Mouse (Mus musculus): ENCODE results near the gene Dlgap1. TPM values are rescaled to one million over a fixed set of nuclear protein-coding genes. Genes with fewer than 3 reads are reported as not detected.

Gene Dlgap1
- polyA plus RNA-seq, 1 experiment, result not detected

- TF ChIP-seq GATA1 (IDR thresholded peaks at IDR 0.05; ENCODE audit: low read length), result no peak
Observed at GRCm38 (mm10) chr17:70809776-70810175, 840.9 kb downstream of the Dlgap1 start.

- TF ChIP-seq GATA1 (IDR thresholded peaks at IDR 0.05; ENCODE audit: low read length), result no peak
Observed at GRCm38 (mm10) chr17:70810795-70811194, 841.9 kb downstream of the Dlgap1 start.

GRCm38 (mm10) chr17:70815001-70815400 lies 846.1 kb downstream of the Dlgap1 start:
- no peak for TF ChIP-seq GATA1 (IDR thresholded peaks at IDR 0.05; ENCODE audit: low read length)

- no peak for TF ChIP-seq GATA1 (IDR thresholded peaks at IDR 0.05; ENCODE audit: low read length)
Observed at GRCm38 (mm10) chr17:70817862-70818451, 849.1 kb downstream of the Dlgap1 start.

- TF ChIP-seq GATA1 (IDR thresholded peaks at IDR 0.05; ENCODE audit: low read length), result no peak
Observed at GRCm38 (mm10) chr17:70823083-70823482, 854.2 kb downstream of the Dlgap1 start.

- TF ChIP-seq GATA1 (IDR thresholded peaks at IDR 0.05; ENCODE audit: low read length), result no peak
Observed at GRCm38 (mm10) chr17:70826227-70826626, 857.4 kb downstream of the Dlgap1 start.

- no peak for TF ChIP-seq GATA1 (IDR thresholded peaks at IDR 0.05; ENCODE audit: low read length)
Observed at GRCm38 (mm10) chr17:70828180-70828528, 859.3 kb downstream of the Dlgap1 start.

GRCm38 (mm10) chr17:70828569-70828968 lies 859.7 kb downstream of the Dlgap1 start:
- no peak for TF ChIP-seq GATA1 (IDR thresholded peaks at IDR 0.05; ENCODE audit: low read length)

- no peak for TF ChIP-seq GATA1 (IDR thresholded peaks at IDR 0.05; ENCODE audit: low read length)
Observed at GRCm38 (mm10) chr17:70829217-70829616, 860.3 kb downstream of the Dlgap1 start.

GRCm38 (mm10) chr17:70829943-70830715 lies 861.3 kb downstream of the Dlgap1 start:
- TF ChIP-seq GATA1 (IDR thresholded peaks at IDR 0.05; ENCODE audit: low read length), result no peak

- TF ChIP-seq GATA1 (IDR thresholded peaks at IDR 0.05; ENCODE audit: low read length), result no peak
Observed at GRCm38 (mm10) chr17:70831591-70831990, 862.7 kb downstream of the Dlgap1 start.

- TF ChIP-seq GATA1 (IDR thresholded peaks at IDR 0.05; ENCODE audit: low read length), result no peak
Observed at GRCm38 (mm10) chr17:70832544-70832943, 863.7 kb downstream of the Dlgap1 start.

GRCm38 (mm10) chr17:70834430-70834965 lies 865.6 kb downstream of the Dlgap1 start:
- TF ChIP-seq GATA1 (IDR thresholded peaks at IDR 0.05; ENCODE audit: low read length), result no peak

- no peak for TF ChIP-seq GATA1 (IDR thresholded peaks at IDR 0.05; ENCODE audit: low read length)
Observed at GRCm38 (mm10) chr17:70835071-70835790, 866.4 kb downstream of the Dlgap1 start.

GRCm38 (mm10) chr17:70836820-70837219 lies 867.9 kb downstream of the Dlgap1 start:
- TF ChIP-seq GATA1 (IDR thresholded peaks at IDR 0.05; ENCODE audit: low read length), result no peak

- no peak for TF ChIP-seq GATA1 (IDR thresholded peaks at IDR 0.05; ENCODE audit: low read length)
Observed at GRCm38 (mm10) chr17:70838031-70838430, 869.2 kb downstream of the Dlgap1 start.

Measured in G1E-ER4 (cell line).